Mouse (Mus musculus): ENCODE results near the gene Pde1a.

DNA sequence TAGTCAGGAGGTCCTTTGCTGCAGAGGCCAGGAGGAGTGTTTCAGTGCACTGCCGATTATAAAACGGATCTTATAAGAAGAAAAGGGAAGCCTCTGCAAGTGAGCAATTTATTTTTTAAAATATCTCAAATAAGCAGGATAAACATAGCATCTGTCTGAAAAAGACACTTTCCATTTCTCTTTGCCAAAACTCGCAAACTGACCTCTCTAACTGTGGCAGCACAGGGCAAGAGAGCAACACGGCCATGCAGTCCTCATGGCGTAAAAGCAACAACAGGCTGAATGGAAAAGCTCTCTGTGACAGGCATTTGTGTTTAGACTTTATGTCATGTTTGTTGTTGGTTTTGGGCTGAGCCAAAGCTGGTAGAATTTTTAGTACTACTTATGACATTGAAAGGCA is 152.0 kb downstream of the Pde1a start:
- TF ChIP-seq CHD2 (IDR thresholded peaks at IDR 0.05; ENCODE audit: low read depth, low read length) (no peak), HCFC1 (IDR thresholded peaks at IDR 0.05; ENCODE audit: borderline replicate concordance, insufficient read depth, low read length) (no peak), ZC3H11A (IDR thresholded peaks at IDR 0.05; ENCODE audit: borderline replicate concordance, low read depth, low read length) (no peak), MAFK (IDR thresholded peaks at IDR 0.05; ENCODE audit: insufficient read depth, low read depth, low read length) (no peak)

All from ES-E14 (cell line).